Mouse (Mus musculus) spleen, adult 2 months (tissue): Measurements from ENCODE around the gene Hibadh.

Experiments used
- CTCF ChIP-seq: fragments of 200-500 bp; IDR thresholded peaks from 2 replicates; pipeline ENCODE4 v1.5.1; 2011; ENCODE audit warnings: mild to moderate bottlenecking, inconsistent platforms; ENCODE audit not compliant: insufficient read depth, insufficient read length, insufficient replicate concordance; ENCODE audit errors: extremely low read depth
- POLR2A ChIP-seq: fragments of 200-500 bp; IDR thresholded peaks from 2 replicates; pipeline ENCODE4 v1.6.1; 2011; ENCODE audit warnings: low read depth, low read length, inconsistent platforms

DNA sequence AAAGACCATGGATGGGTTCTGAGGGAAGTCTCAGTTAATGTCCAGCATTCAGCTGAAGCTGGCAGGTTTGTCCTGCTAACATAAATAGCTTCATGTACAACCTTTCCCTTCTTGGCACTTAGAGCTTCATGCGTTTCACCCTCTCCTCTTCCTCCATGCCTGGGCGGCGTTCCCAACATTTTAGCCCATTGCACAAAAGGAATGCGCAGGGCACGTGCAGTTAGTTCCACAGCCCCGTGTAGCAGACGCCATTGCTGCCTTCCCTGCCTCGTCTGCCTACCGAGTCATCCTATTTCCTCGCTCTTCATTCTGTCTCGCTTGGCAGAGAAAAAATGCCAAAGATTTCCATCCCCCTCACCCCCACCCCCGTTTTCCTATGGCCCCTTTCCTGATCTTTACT is 34.4 kb upstream of the Hibadh start:
- TF ChIP-seq CTCF, result no peak
- no peak for TF ChIP-seq POLR2A
